Mouse (Mus musculus): ENCODE results near the gene Defa30.
"Not testable (repeated sequence)": the region's sequence is repeated elsewhere in the genome, so short reads cannot be mapped to it uniquely, and the experiment has no call there.

Gene Defa30

DNA sequence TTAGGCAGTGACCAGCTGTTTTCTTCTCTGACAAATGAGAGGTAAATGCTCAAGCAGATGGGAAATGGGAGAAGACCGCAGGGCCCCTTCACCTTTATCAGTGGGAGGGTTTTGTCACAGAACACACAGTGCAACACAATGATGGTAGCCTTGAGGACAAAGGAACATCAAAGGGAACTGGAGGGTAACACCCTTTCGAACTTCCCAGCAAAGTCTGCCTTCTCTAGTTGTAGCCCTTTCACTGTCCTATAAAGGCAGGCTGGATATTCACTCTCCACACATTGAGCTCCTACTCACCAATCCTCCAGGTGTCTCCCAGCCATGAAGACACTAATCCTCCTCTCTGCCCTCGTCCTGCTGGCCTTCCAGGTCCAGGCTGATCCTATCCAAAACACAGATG is at the start of gene Defa30:
Gene Defa30, plus strand, starts transcription at position 301 of the 400 bp plus-strand sequence.
- DNase-seq (ENCODE audit: extremely low spot score, low read depth, low spot score): not testable (repeated sequence)

DNA sequence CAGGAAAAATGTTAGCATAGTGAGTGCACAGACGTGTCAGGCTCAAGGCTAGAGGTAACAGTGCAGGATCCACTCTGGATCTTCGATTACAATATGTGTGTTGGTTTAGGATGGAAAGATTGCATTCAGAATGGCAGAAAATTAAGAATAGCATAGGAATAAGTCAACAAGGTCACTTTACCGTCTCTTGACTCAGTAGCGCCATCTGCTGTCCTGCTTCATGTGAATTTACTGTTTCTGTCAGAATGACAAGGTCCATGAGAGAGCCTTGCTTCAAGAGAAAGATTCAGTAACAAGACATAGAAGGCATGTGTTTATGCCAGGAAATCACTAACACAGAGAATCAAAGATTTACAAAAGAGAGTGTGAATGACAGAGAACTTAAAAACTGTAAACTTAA is 41.3 kb upstream of the Defa30 start:
- DNase-seq (ENCODE audit: extremely low spot score, low read depth, low spot score): peak; percentile 39

DNA sequence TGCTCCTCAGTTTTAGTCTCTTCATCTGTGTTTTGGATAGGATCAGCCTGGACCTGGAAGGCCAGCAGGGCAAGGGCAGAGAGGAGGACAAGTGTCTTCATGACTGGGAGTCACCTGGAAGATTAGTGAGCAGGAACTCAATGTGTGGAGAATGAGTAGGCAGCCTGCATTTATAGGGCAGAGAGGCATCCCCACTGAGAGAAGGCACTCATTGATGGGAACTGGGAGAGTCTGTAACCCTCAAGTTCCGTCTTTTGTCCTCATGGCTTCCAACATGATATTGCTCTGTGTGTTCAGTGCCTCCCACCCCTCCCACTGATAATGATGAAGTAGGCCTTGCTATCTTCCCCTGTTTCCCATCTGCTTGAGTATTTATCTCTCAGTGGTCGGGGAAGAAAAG is 38.5 kb upstream of the Defa30 start, which contains the start of gene Gm14851:
Gene Gm14851, minus strand, starts transcription at position 101 of the 400 bp plus-strand sequence.
- DNase-seq (ENCODE audit: extremely low spot score, low read depth, low spot score): not testable (repeated sequence)

DNA sequence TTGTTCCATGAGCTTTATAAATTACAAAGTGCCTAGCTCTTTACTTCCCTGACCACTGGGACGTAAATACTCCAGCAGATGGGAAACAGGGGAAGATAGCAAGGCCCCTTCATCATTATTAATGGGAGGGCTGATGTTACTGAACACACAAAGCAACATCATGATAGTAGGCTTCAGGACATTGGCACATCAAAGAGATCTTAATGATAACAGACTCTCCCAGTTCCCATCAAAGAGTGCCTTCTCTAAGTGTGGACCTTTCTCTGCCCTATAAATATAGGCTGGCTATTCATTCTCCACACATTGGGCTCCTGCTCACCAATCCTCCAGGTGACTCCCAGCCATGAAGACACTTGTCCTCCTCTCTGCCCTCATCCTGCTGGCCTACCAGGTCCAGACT is 27.5 kb downstream of the Defa30 start, which contains the start of gene Defa22:
Gene Defa22, plus strand, starts transcription at position 301 of the 400 bp plus-strand sequence.
- not testable (repeated sequence) for DNase-seq (ENCODE audit: extremely low spot score, low read depth, low spot score)
